Mouse (Mus musculus): ENCODE data around the gene Megf9. TPM values are rescaled to one million over a fixed set of nuclear protein-coding genes. Genes with fewer than 3 reads are reported as not detected.

The Megf9 gene
- total RNA-seq (2021) = 100 to 1,000 TPM; 124 to 125 TPM
- long read RNA-seq, full-length matches to known transcripts = 16 of 34 reads
- long read RNA-seq, partial matches to known transcripts = 3 of 34 reads
- long read RNA-seq, other reads (novel, unspliced or antisense) = 15 of 34 reads

DNA sequence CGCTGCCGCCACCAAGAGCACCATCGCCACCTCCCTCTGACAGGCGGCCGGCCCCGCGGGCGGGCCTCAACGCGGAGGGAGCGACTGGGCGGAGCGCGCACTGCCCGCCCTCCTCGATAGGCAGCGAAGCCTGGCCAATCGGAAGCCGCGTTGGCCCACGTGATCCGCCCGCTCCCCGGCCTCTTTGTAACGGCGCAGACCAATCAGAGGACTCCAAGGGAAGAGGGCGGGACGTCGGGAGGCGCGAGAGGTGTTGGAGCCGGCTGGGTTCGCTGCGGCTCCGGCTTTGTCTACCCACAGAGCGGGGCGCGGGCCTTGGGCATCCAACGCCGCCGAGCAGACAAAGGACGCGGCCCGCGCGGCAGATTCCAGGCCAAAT, at the start of gene Megf9:
Gene Megf9, minus strand, starts transcription at position 105 of the 379 bp plus-strand sequence.
- DNase-seq (ENCODE audit: low spot score in 2 of 2) = peak; percentile 99

DNA sequence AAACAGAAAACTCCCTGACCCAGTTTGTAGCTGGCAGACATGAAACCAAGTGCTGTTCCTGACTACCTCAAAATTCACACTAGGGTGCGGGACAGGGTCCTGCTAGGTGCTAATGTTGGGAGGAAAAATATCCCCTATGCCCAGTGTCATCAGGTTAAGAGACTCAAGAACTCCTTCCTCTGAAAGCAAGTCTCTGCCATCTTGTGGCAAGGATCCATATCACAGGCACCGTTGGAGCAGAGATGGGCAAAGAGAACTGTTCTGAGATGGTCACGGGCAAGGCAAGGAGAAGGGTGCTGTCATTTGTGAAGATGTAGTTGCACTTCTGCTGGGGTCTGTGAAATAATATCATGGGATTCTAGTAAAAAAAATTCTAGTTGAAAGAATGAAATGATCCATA, 44.9 kb upstream of the Megf9 start:
- peak; percentile 19 to 68 for DNase-seq (ENCODE audit: low spot score in 2 of 2)

DNA sequence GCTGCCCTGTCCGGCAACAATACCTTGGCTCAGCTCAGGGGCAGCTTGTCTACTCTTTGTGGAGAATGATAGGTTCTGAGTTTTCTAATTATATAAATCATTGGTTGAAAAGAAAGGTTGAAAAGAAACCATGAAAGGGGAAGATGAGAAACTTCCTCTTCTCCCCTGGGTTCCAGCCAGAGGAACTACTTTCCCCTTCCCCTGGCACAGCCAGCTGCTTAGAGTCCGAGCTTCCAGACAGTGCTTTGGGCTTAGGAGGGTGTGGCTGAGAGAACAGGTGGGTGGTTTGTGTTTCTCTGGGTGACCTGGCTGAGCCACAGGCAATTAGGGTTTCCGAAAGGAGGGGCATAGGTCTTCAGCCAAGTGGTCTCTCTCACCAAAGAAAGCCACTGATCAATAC, 43.5 kb upstream of the Megf9 start:
- DNase-seq (ENCODE audit: low spot score in 2 of 2) = no peak

DNA sequence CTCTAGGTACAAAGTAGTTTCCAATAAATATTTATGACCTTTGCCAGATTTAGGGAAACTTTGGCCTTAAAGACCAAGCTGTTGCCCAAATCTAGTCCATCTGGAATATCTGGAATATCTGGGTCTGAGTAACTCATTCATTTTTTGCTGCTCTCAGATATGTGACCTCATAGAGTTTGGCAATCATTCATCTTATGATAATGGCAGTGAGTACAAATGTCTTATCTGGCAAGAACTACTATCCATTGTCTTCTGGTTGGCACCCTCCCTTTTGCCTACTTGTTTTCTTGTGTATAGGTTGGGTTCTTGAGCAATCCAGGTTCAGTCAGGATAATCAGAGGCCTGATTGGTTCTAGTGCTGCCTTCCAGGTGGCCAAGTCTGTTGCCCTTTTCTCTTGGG, 41.3 kb upstream of the Megf9 start:
- no peak for DNase-seq (ENCODE audit: low spot score in 2 of 2)

DNA sequence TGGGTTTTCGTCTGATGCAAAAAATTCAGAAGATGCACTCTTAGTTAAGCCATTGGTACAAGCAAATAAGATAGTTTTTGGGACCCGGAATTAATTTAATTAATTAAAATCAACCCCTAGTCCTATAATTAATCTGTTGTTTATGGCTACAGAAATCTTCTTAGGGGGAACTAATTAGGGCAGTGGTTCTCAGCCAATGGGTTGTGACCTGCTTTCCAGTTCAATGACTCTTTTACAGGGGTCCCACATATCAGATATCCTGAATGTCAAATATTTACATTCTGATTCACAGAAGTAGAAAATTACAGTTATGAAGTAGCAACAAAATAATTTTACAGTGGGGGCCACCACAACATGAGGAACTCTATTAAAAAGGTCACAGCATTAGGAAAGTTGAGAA, 39.1 kb upstream of the Megf9 start:
- no peak for DNase-seq (ENCODE audit: low spot score in 2 of 2)

DNA sequence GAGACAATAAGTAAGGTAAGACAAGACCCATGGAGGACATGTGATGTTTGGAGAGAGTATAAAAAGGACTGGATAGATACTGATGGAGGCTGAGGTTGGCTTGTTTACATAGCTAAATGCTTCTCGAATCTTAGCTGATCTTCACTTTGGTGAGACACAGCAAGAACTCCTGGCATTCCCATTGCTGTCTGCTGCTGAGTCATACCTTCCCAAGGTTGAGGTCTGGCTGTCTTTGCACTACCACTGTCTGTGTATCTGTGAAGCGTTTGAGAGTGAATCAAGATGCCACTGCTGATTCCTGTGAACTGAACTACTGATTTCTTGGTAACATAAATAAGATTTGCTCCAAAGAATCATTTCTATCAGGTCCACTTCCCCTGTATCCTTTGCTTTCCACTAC, 19.1 kb upstream of the Megf9 start:
- DNase-seq (ENCODE audit: low spot score in 2 of 2) = no peak

DNA sequence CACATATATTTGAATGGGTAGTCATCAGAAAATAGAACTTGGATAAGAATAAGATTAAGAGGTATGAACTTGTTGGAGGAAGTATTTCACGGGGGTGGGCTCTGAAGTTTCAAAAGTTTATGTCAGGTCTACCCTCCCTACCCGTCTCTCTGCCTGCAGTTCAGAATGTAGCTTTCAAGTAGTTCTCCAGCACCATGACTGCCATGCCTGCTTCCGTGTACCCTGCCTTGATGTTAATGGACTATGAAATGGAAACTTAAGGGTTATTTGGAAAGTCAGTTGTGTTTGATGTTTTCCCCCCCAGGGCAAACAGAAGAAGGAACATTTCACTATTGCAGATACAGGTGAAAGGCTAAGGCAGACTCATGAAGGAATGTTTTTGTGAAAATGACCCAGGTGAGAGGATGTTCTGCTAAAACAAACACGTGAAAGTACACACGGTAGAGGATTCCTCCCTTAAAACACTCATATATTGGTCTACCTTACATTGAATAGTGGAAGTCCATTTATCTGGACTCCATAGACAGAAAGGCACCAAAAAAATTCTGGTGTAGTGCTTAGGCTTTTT, 18.5 kb upstream of the Megf9 start:
- DNase-seq (ENCODE audit: low spot score in 2 of 2) = no peak

DNA sequence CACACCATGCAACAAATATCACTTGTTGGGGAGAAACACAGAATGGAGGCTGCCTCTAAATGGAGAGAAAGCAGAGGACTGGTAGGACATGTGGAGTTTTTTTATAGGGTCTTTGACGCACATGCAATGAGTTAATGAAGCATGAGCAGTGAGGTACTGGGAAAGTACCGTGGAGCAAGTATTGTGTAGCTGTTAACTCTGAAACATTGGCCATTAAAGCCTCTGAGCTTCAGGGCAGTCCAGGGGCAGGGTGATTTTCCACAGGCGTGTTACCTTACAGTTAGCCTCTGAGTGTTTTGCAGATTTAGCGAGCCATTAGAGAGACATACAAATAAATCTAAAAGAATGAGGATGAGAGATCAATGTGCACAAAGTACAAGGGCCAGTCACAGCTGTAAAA, 17.3 kb upstream of the Megf9 start:
- no peak for DNase-seq (ENCODE audit: low spot score in 2 of 2)

DNA sequence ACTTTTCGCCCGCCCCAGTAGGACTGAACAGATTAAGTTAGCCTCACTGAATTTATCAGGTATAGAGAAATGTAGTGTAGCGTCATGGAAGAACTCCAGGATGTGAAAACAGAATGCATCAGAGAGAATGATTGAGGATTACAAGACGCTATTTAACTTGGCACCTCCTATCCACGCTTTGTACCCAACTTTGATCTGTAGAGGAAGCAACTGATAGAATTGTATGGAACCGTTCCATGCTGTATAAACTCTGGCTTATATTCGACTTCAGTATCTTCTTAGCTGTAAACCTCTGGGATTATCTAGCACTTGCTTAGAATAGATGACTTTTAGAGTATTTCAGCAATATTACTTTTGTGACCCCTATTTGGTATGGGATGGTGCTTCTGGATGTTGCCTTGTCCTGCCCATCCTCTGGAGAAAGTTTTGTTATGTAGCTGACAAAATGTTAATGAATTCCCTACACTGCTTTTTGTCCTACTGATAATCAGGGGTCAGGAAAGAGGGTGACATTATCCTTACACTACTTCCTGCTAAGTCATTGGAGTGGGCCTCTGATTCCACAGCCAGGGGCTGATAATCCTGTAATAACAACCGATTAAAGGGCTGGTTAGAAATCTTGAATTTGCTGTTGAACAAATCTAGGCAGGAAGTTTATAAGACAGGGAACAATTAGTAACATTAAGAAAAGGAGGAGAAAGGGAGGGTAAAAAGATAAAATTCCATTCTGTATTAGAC, 12.8 kb upstream of the Megf9 start:
- DNase-seq (ENCODE audit: low spot score in 2 of 2) = no peak

DNA sequence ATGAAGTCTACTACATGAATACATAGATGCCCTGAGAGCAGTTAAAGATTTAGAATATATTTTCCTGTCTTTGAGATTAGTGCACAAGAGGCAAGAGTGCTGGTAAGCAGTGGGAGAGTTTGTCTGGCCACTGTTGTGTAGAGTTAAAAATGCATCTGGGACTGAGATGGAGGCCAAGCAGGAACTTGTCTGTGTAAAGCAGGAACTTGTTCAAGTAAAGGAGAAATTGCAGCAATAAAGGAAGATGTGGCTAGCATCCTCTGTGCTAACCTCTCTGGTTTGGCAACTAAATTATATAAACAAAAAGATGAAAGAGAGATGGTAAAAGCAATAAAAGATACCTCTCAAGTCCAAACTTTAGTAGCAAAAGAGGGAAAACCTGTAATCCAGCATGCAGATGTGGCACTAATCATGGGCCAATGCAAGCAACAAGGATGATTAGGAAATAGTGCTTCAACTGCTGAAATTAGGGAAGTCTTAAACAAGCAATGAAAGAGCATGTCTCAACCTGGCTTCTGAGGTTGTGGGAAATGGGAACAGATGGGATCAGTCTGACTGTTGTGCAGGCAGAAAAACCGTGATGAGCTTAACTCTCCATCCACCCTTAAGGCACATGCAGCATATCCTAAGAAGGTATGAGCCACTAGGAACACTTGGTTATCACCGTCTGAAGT, 11.2 kb upstream of the Megf9 start:
- no peak for DNase-seq (ENCODE audit: low spot score in 2 of 2)

DNA sequence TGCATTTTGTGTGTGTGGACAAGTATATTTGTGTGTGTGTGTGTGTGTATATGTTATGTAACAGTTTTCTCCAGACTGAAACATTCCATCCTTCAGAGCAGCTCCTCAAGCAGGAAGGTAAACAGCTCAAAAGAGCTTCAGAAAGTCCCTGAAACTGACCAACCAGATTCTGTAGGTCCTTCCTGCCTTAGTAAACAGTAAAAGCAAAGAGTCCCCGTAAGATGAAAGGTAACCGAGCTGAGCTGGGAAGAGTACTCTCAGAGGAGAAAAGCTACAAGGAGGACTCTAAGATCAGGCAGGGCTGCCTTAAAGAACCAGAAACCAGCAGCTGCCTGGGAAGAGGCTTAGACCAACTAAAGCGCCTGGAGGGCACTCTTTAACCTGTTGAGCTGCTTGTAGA, 9.6 kb upstream of the Megf9 start:
- DNase-seq (ENCODE audit: low spot score in 2 of 2) = no peak

DNA sequence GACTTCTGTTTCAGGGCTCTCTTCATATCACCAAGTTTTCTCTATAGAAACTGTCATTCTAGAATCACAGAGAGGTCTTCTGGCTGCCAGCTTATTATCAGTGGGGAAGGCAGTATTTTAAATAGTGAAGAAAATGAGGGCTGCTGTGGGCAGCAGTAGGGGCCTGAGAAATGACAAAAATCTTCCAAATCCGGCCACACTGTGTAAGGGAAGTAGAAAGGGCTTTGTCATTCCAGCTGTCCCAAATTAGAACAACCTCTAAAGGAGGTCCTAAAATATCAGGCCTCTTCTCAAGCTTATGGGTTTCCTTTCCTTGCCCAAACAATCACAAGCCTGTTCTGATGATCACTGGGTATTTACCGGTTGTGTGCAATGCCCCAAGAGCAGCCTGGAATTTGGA, 7.6 kb upstream of the Megf9 start:
- no peak for DNase-seq (ENCODE audit: low spot score in 2 of 2)

DNA sequence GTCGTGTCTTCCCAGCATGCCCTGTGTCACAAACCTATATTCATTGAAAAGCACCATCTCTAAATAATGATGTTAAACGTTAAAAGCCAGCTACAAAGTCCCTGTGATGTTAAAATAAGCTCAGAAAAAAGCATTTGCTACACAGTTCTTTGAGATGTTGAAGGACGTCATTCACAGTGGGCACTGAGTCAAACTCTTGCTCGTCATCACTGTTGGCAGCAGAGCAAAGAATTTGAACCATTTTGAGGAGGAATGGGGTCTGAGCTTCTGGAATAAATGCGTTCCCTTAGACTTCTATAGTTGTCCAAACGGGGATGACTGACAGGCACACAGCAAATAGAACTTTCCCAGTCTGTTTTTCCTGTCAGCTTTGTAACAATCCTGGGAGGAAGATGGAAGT, 5.9 kb upstream of the Megf9 start:
- DNase-seq (ENCODE audit: low spot score in 2 of 2) = no peak

DNA sequence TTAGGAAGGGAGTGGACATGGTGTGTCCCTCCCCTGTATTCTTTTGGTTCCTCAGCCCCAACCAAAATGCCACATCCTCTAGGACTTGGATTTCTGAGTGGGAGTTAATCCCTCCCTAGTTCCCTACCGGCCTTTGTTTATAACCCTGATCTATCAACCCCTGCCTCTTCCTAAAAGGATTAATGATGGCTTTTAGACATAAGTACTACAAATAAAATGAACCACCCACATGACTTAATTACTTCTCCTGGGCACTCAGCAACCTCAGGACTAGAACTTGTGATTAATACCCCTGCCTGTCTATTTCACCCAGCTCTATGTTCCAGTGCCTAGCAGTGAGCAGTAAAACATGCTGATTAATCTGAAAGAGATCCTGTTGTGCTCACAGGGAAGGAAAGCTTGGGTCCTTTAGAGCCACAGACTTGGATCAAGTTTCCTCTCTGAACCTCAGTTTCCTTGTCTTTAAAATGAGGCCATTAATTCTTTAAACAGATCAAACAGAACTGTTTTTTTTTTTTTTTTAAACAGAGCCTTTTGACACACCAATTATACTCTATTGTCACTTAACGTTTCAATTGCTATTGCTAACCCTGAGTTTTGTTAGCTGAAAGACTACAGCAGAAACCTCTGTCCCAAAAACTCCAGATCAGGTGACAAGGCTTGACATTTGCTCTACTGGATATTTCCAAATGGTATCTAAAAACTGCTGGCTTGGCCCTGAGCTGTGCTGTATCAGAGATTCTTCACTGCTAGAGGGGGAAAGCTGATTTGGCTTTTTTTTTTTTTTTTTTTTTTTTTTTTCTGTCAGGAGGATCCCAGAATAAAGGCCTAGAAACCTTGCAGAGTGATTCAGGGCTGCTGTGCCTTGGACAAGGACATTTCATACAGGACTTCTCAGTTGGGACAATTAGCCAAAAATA, 2.1 kb upstream of the Megf9 start:
- no peak for DNase-seq (ENCODE audit: low spot score in 2 of 2)

DNA sequence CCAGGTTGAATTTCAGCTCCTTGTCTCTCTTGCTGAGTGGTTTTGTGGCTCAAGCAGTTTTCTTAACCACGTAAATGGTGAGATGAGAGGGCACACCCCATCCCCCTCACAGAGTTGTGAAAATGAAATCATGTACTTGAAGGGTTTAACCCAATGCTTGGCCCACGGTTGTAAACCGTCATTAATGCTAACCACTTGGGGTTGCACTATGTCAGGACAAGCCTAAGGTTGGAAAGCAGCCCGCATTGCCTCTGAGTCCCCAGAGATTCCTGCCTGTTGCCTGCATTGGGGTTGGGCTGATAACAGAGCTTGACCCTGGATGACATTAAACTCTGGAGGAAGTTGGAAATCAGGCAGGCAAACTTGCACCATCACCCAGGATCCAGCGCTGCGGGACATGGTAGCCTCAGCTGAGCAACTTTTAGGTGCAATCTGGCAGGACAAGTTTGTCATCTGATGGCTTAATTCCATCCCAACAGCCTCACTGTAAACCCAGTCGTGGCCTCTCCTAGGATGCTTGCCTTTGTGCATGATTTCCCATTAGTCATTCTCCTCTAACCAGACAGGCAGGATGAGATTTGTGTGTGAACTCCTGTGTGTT, 1.0 kb upstream of the Megf9 start:
- no peak for DNase-seq (ENCODE audit: low spot score in 2 of 2)

DNA sequence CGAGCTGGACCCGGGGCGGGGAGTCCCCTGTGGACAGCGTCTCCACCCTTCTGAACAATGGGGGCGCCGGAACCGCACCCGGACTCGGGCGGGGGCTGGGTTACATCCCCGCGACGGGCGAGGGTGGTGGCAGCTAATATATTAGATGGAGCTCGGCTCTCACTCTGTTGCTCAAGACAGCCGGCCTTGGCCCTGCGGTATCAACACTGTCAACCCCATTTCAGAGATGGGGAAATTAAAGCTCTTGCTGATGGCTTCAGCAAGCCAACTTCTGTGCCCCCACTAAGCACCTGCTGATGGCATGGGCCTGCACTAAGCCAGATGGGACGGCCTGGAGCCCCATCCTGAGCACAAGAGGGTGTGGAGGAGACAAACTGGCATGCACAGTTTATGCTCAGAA, 494 bp upstream of the Megf9 start:
- no peak for DNase-seq (ENCODE audit: low spot score in 2 of 2)

DNA sequence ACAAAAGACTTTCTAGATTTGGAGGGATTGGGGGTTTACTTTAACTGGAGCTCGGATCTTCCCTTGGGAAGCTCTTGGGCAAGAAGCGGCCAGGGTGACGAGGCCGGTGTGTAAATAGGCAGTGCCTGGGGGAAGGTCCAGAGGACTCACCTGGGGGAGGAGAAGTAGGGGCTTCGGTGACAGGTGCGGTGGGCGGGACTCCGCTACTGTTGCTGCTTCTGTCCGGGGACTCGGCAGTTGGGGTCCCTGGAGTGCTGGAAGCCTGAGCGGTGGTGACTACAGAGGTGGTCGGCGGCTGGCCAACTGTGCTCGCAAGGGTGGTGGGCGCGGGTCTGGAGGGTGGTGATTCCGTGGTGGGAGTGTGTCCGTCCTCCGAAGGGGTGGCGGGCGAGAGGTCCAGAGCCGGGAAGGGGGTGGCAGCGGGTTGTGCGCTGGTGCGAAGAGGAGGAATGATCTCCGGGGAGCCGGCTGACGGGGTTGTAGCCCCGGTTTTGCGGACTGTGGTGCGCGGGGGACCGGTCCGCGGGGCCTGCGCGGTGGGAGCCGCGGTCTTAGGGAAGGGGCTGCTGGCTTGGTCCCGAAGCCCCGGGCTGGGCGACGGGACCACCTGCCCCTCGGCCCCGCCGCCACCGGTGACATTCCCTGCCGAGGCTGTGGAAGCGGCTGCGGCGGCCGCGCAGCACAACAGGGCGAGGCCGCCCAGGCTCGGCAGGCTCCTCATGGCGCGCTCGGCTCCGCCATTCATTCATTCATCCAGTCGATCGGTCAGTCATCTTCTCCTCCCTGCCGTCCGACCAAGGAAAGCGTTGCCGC, 511 bp downstream of the Megf9 start:
- peak; percentile 22 to 30 for DNase-seq (ENCODE audit: low spot score in 2 of 2)

DNA sequence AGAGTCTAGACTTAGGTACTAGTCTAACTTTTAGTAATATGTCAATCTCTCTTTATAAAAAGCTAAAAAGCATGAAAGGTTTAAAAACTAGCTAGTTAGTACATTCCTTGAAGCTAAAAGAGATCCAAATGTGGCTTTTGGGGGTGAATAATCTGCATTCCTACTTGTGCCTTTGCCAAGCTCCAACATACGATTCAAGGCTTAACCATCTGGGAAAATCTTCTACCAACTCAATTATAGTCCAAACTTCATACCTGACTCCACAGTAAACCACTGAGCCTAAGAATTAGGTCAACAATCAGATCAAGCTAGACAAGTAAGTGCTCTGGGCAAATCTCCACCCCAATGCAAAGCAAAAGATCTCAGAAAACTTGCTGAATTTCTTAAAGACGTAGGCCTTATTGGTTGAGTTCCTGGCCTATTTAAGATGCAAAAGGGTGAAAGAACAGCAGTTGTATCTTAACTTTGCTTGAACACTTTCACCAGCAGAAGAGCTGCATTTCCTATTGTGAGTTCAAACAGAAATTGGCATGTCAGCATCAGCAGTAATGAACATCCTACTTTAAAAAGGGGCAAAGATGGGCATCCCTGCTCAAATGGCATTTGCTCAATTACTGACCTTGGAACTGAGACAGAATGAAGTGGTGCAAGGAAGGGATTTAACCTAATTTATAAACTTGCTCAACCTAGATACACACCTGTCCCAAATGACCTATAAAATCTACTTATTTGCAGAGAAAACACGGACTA, 1.6 kb downstream of the Megf9 start:
- no peak for DNase-seq (ENCODE audit: low spot score in 2 of 2)

DNA sequence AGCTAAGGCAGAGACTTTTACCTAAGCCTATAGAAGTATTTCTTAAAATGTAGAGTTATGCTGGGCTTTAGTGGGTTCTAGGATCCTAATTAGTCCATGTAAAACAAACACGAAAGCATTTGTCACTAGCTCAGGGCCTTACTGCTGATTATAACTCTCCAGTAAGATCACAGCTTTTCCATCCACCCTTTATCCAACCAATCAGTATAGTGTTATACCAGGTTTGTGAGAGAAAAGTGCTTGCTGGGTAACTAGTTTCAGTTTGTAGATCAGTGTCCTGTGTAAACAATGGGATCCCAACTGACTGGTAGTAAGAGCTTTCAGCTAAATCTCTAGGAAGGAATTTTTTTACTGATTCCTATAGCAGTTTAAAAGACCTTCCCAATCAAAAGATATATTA, 3.8 kb downstream of the Megf9 start:
- DNase-seq (ENCODE audit: low spot score in 2 of 2) = no peak

Data from layer of hippocampus, adult 18-20 months (tissue).